Mouse (Mus musculus) spleen, adult 2 months (tissue): ENCODE measurements at regions not wholly inside any gene's neighbourhood (a gene's known extent, or its start where the extent isn't known, plus 50 kb on each side); places are given as distances from the start of the nearest gene placed in this dataset.

ENCODE experiments used
- CTCF ChIP-seq: fragments of 200-500 bp; IDR thresholded peaks from 2 replicates; pipeline ENCODE4 v1.5.1; 2011; ENCODE audit warnings: mild to moderate bottlenecking, inconsistent platforms; ENCODE audit not compliant: insufficient read depth, insufficient read length, insufficient replicate concordance; ENCODE audit errors: extremely low read depth
- POLR2A ChIP-seq: fragments of 200-500 bp; IDR thresholded peaks from 2 replicates; pipeline ENCODE4 v1.6.1; 2011; ENCODE audit warnings: low read depth, low read length, inconsistent platforms

- TF ChIP-seq POLR2A (no peak), CTCF (no peak)
Measured at GRCm38 (mm10) chr4:95157653-95158430, 105.8 kb upstream of the Jun start.
